ENCODE assay signal across 8 mouse cellular contexts in genomic region chr17:86755581-86756195, GRCm38 (mm10). TPM values are rescaled to one million over a fixed set of nuclear protein-coding genes. Genes with fewer than 3 reads are reported as not detected.
A peak's percentile ranks its signal among the peaks of the same experiment; 100 is the strongest.
DNase-seq lines count a peak whose midpoint lies in the region; ATAC-seq and TF ChIP-seq lines count a peak whose summit lies in the region.
"Had no signal": no experiment of that assay in that cellular context is flagged by ENCODE, and none has a peak within 500 bp of the region (broad histone marks: within the 10 kb centered on the region; RNA-seq: fewer than 3 reads in every experiment).

No protein-coding gene starts in this region.

- peak overlapping the region; percentile 91 for H3K4me2 ChIP-seq in lung, embryonic 15.5 days
- peak overlapping the region; percentile 92 for H3K4me2 ChIP-seq in forebrain, postnatal 0 days (ENCODE audit: low read depth)
- H3K4me2 ChIP-seq in limb, embryonic 15.5 days = peak overlapping the region; percentile 95
- peak overlapping the region; percentile 92 for H3K4me2 ChIP-seq in stomach, embryonic 15.5 days

- no peak for ATAC-seq in lung, embryonic 15.5 days (ENCODE audit: borderline replicate concordance, extremely low read depth, low FRiP score, low TSS enrichment)
- no peak for ATAC-seq in forebrain, postnatal 0 days
- no peak for ATAC-seq in limb, embryonic 15.5 days (ENCODE audit: insufficient number of reproducible peaks, low FRiP score, low TSS enrichment, low read depth)
- ATAC-seq in stomach, embryonic 15.5 days (ENCODE audit: insufficient read depth, low FRiP score, low read depth) = no peak

- H3K4me3 ChIP-seq in lung, embryonic 15.5 days = peak overlapping the region; percentile 57
- peak overlapping the region; percentile 44 for H3K4me3 ChIP-seq in forebrain, postnatal 0 days (ENCODE audit: low read depth, low read length)
- H3K4me3 ChIP-seq in limb, embryonic 15.5 days = peak overlapping the region; percentile 52
- H3K4me3 ChIP-seq in stomach, embryonic 15.5 days (replicated peaks) = peak overlapping the region; percentile 53

- 23% methylated on average over 11 of the region's 11 CpGs for WGBS in lung, embryonic 15.5 days
- WGBS in forebrain, postnatal 0 days = 20% methylated on average over 11 of the region's 11 CpGs
- 24% methylated on average over 11 of the region's 11 CpGs for WGBS in limb, embryonic 15.5 days
- WGBS in stomach, embryonic 15.5 days = 33% methylated on average over 11 of the region's 11 CpGs

- 0 out of 2 replicates have a peak overlapping the region, but pooled peaks have one; percentile 5 for H3K27ac ChIP-seq in lung, embryonic 15.5 days
- H3K27ac ChIP-seq in forebrain, postnatal 0 days (ENCODE audit: low read depth, low read length) = no peak overlapping the region
- no peak overlapping the region for H3K27ac ChIP-seq in limb, embryonic 15.5 days
- H3K27ac ChIP-seq in stomach, embryonic 15.5 days = no peak overlapping the region

- H3K4me1 ChIP-seq in lung, embryonic 15.5 days = peaks cover 21% of the 10 kb centered on the region
- peaks cover 9% of the 10 kb centered on the region for H3K4me1 ChIP-seq in forebrain, postnatal 0 days (ENCODE audit: insufficient read depth)
- peaks cover 23% of the 10 kb centered on the region for H3K4me1 ChIP-seq in limb, embryonic 15.5 days
- peaks cover 18% of the 10 kb centered on the region for H3K4me1 ChIP-seq in stomach, embryonic 15.5 days

- DNase-seq in lung, adult 18-20 months = no peak
- no peak for DNase-seq in forebrain, postnatal 0 days
- DNase-seq in ovary, postnatal 36 days (ENCODE audit: low spot score) = no peak
- DNase-seq in right cerebral cortex, postnatal 4 days = no peak

- H3K27me3 ChIP-seq in lung, embryonic 15.5 days = peaks cover 37% of the 10 kb centered on the region
- H3K27me3 ChIP-seq in forebrain, postnatal 0 days (ENCODE audit: insufficient read depth, low read length) = peaks cover 43% of the 10 kb centered on the region
- peaks cover 57% of the 10 kb centered on the region for H3K27me3 ChIP-seq in limb, embryonic 15.5 days
- H3K27me3 ChIP-seq in stomach, embryonic 15.5 days (replicated peaks) = peaks cover 22% of the 10 kb centered on the region; the same call in 1 of the 2 replicates

- H3K9ac ChIP-seq in lung, embryonic 15.5 days = peak overlapping the region; percentile 58
- H3K9ac ChIP-seq in forebrain, postnatal 0 days = no peak overlapping the region
- H3K9ac ChIP-seq in limb, embryonic 15.5 days = no peak overlapping the region
- H3K9ac ChIP-seq in stomach, embryonic 15.5 days = no peak overlapping the region

- no peak for TF ChIP-seq CTCF in forebrain, postnatal 0 days (IDR thresholded peaks at IDR 0.05; ENCODE audit: low read depth)

- no peaks in the 10 kb centered on the region for H3K9me3 ChIP-seq in lung, embryonic 15.5 days
- H3K9me3 ChIP-seq in forebrain, postnatal 0 days (ENCODE audit: low read length) = no peaks in the 10 kb centered on the region
- no peaks in the 10 kb centered on the region for H3K9me3 ChIP-seq in limb, embryonic 15.5 days
- no peaks in the 10 kb centered on the region for H3K9me3 ChIP-seq in stomach, embryonic 15.5 days

- no peaks in the 10 kb centered on the region for H3K36me3 ChIP-seq in lung, embryonic 15.5 days
- no peaks in the 10 kb centered on the region for H3K36me3 ChIP-seq in forebrain, postnatal 0 days (ENCODE audit: insufficient read depth)
- H3K36me3 ChIP-seq in limb, embryonic 15.5 days = no peaks in the 10 kb centered on the region
- H3K36me3 ChIP-seq in stomach, embryonic 15.5 days = no peaks in the 10 kb centered on the region

RNA-seq across cellular contexts. Expression of gene Epas1, which starts 2.2 kb away (rescaled TPM):
- 8.8 and 10.1 TPM in 2 replicates for polyA plus RNA-seq in lung, embryonic 15.5 days (2015; fragmentation: Nextera tagmentation; extraction: Ambion mirVana)
- total RNA-seq in forebrain, postnatal 0 days (2014; rRNA removed) = 8.7 and 14.3 TPM in 2 replicates
- polyA plus RNA-seq in forebrain, postnatal 0 days (2015; fragmentation: Nextera tagmentation; extraction: Ambion mirVana) = 4.7 and 6.3 TPM in 2 replicates
- polyA plus RNA-seq in limb, embryonic 15.5 days (2015; fragmentation: Nextera tagmentation; extraction: Ambion mirVana) = 5.6 and 5.9 TPM in 2 replicates
- polyA plus RNA-seq in stomach, embryonic 15.5 days (2015; fragmentation: Nextera tagmentation; extraction: Ambion mirVana) = 4.2 and 5.1 TPM in 2 replicates
- total RNA-seq: hematopoietic stem cell, adult 5-6 weeks had no signal
